Mouse (Mus musculus): ENCODE results near the gene Fastk.

DNA sequence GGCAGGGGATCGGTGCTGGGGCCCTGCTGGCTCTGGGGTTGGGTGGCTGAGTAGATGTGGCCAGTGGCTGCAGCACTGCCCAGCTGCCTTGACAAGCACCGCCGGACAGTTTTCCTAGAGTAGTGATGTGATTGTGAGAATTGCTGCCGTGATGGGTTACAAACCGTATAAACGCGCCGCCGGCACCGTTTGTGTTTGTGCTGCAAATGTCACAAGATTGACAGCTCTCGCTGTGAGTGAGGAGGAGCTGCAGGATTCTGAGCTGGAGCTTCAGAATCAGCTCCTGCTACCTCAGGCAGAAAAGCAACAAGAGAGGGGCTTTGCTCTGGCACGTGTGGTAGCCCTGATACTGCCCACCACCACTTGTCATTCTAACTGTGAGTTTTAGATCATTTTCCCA is 21.7 kb upstream of the Fastk start:
- TF ChIP-seq POLR2A (IDR thresholded peaks at IDR 0.05; ENCODE audit: low read depth, low read length), result no peak
- no peak for TF ChIP-seq CTCF (conservative IDR thresholded peaks at IDR 0.05; ENCODE audit: insufficient read depth, insufficient read length, low read depth, low read length)

All from kidney, adult 2 months (tissue).